27 mouse cellular contexts compared by ENCODE assay signal in the genomic region with DNA sequence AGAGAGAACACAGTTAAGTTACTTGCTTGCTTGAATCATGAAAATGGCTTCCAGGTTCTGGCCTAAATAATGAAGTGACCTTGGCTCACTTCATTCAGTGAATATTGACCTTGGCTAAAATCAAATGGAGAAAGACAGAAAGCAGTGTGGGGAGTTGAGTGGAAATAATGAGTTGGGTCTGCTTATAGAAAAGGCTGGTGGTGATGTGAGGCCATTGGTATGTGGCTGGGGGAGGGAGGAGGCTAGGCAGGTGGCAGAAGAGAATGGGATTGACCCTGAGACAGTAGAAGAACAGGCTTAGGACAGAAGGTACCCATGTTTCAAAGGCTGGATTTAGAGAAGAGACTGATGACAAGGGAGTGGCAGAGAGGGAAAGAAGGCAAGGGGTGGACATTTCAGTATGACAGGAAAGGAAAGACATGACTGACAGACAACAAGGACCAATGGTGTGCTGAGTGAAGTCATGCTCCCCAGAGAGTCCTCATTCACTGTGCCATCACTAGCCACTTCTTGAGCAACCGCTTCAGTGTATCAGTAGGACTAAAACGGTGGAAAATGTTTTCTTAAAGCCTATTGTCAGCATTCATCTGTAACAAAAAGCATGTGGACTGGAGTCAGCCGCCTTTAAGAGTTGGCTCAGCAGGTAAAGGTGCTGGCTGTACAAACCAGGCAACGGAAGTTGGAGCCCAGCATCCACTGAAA.
DNase-seq lines count a peak whose midpoint lies in the region; ATAC-seq and TF ChIP-seq lines count a peak whose summit lies in the region.
"Had no signal": no experiment of that assay in that cellular context is flagged by ENCODE, and none has a peak within 500 bp of the region (broad histone marks: within the 10 kb centered on the region; RNA-seq: fewer than 3 reads in every experiment).

No protein-coding gene starts in this region.

- no peaks in the 10 kb centered on the region; the same call in 1 of the 2 replicates for H3K36me3 ChIP-seq in heart, adult 2 months (ENCODE audit: control insufficient read depth, insufficient read depth, low read length)
- peaks cover 11% of the 10 kb centered on the region; the same call in 1 of the 2 replicates for H3K36me3 ChIP-seq in forebrain, embryonic 12.5 days (replicated peaks)
- H3K36me3 ChIP-seq: G1E; heart, embryonic 15.5 days had no signal

- H3K27me3 ChIP-seq in heart, adult 2 months (ENCODE audit: control insufficient read depth, insufficient read depth, low read length) = no peaks in the 10 kb centered on the region
- H3K27me3 ChIP-seq in forebrain, embryonic 12.5 days = no peaks in the 10 kb centered on the region
- H3K27me3 ChIP-seq: heart, embryonic 15.5 days had no signal

- DNase-seq in adrenal gland, adult 2 months = peak; percentile 16
- DNase-seq in adrenal gland, postnatal 14 days = no peak
- peak; percentile 74 for DNase-seq in heart, adult 11 months
- no peak for DNase-seq in heart, adult 2 months
- DNase-seq in retina, postnatal 1 day = peak; percentile 16
- no peak for DNase-seq in retina, embryonic 14.5 days (ENCODE audit: low spot score)
- DNase-seq in ZHBTc4 (ENCODE audit: low read depth, low spot score) = peak; percentile 40
- DNase-seq: adrenal gland, postnatal 10 days; cerebellum, adult 11 months; cerebellum, adult 2 months; cerebellum, adult 9-11 months; cerebellum, postnatal 25 days; forebrain, postnatal 0 days; gastrocnemius, postnatal 36 days; heart, postnatal 10 days; heart, postnatal 4 days; kidney, adult 18-20 months; kidney, adult 9 months had no signal

- 63% methylated on average over 4 of the region's 4 CpGs for WGBS in heart, adult 2 months
- WGBS in forebrain, embryonic 12.5 days = 66% methylated on average over 4 of the region's 4 CpGs

- intact Hi-C loops in heart, adult 2 months (cut with DNase I) = no loop called here

- no peak overlapping the region for H3K4me3 ChIP-seq in heart, adult 2 months
- no peak overlapping the region for H3K4me3 ChIP-seq in forebrain, embryonic 12.5 days (replicated peaks)
- H3K4me3 ChIP-seq: forebrain, embryonic 10.5 days; heart, embryonic 15.5 days had no signal

- TF ChIP-seq EP300 in heart, adult 2 months (IDR thresholded peaks at IDR 0.05; ENCODE audit: insufficient read depth, low read depth, low read length) = no peak

- ATAC-seq in forebrain, embryonic 12.5 days (ENCODE audit: low FRiP score) = no peak
- ATAC-seq: forebrain, embryonic 14.5 days; forebrain, postnatal 0 days; hindbrain, postnatal 0 days; inflammation-experienced regulatory T-cells, adult 6 months; intestine, embryonic 16.5 days had no signal

- TF ChIP-seq POLR2A in heart, adult 2 months (IDR thresholded peaks at IDR 0.05; ENCODE audit: insufficient read depth, low read depth, low read length) = no peak

- no peak overlapping the region for H3K9ac ChIP-seq in heart, adult 2 months (ENCODE audit: low read depth, low read length)
- no peak overlapping the region for H3K9ac ChIP-seq in forebrain, embryonic 12.5 days
- H3K9ac ChIP-seq: forebrain, postnatal 0 days; heart, embryonic 15.5 days; hindbrain, embryonic 14.5 days had no signal

- no peaks in the 10 kb centered on the region; the same call in 1 of the 2 replicates for H3K79me2 ChIP-seq in heart, adult 2 months (replicated peaks; ENCODE audit: control insufficient read depth, insufficient read depth, low read length)

- no peak for TF ChIP-seq CTCF in heart, adult 2 months (IDR thresholded peaks at IDR 0.05)

- H3K4me1 ChIP-seq in heart, adult 2 months (ENCODE audit: control insufficient read depth, insufficient read depth, low read length) = no peaks in the 10 kb centered on the region
- H3K4me1 ChIP-seq in forebrain, embryonic 12.5 days = no peaks in the 10 kb centered on the region

- no peak overlapping the region for H3K4me2 ChIP-seq in forebrain, embryonic 12.5 days
- H3K4me2 ChIP-seq: heart, embryonic 15.5 days; hindbrain, embryonic 14.5 days had no signal

- H3K27ac ChIP-seq in heart, adult 2 months = no peak overlapping the region
- no peak overlapping the region for H3K27ac ChIP-seq in forebrain, embryonic 12.5 days
- H3K27ac ChIP-seq: forebrain, embryonic 10.5 days; heart, embryonic 15.5 days; hindbrain, embryonic 14.5 days; hindbrain, postnatal 0 days had no signal

- no peaks in the 10 kb centered on the region for H3K9me3 ChIP-seq in forebrain, embryonic 12.5 days
- H3K9me3 ChIP-seq: forebrain, embryonic 10.5 days; G1E; heart, embryonic 15.5 days had no signal

Comparison
In these comparisons a context has a peak if more than half of its experiments do, and no peak if none do; other contexts are left out.
1. DNase-seq: peak in adrenal gland, adult 2 months (single experiment), heart, adult 11 months (single experiment), retina, postnatal 1 day (single experiment) and ZHBTc4 (single experiment); none in adrenal gland, postnatal 14 days (single experiment), heart, adult 2 months (0 of 2) and retina, embryonic 14.5 days (single experiment).